In the genomic region with DNA sequence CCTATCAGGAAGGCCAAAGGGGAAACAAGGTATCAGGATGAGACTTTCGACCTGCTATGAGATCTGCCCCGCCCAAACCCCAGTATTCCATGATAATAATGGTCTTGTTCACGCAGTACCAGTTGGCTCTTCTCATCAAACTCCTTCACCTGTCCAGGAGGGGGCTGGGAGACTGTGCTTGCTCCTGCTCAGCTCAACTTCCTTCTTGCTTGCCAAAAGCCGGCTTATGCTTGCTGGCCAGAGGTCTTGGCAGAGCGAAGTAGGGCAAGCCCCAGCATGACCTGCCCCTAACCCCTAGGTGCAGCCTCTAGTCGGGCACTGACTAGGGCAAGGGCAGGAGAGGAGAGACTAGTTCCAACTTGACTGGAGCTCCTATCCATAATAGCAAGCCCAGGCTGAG, we compare ENCODE assay signal across 12 mouse cellular contexts.
DNase-seq lines count a peak whose midpoint lies in the region; TF ChIP-seq lines count a peak whose summit lies in the region.
"Had no signal": no experiment of that assay in that cellular context is flagged by ENCODE, and none has a peak within 500 bp of the region (broad histone marks: within the 10 kb centered on the region; RNA-seq: fewer than 3 reads in every experiment).

No protein-coding gene starts in this region.

- whole genome bisulfite sequencing in heart, embryonic 10.5 days, result 85% methylated on average over 6 of the region's 6 CpGs
- WGBS in olfactory bulb, adult 2 months, result 82% methylated on average over 6 of the region's 6 CpGs

- no peaks in the 10 kb centered on the region for H3K27me3 ChIP-seq in heart, embryonic 10.5 days (ENCODE audit: insufficient read depth, poor library complexity, severe bottlenecking)
- H3K27me3 ChIP-seq: limb, embryonic 12.5 days; Patski had no signal

- no peaks in the 10 kb centered on the region for H3K36me3 ChIP-seq in heart, embryonic 10.5 days
- H3K36me3 ChIP-seq: limb, embryonic 12.5 days had no signal

- H3K9me3 ChIP-seq in heart, embryonic 10.5 days, result no peaks in the 10 kb centered on the region
- H3K9me3 ChIP-seq: limb, embryonic 12.5 days had no signal

- no peak overlapping the region for H3K4me3 ChIP-seq in heart, embryonic 10.5 days
- H3K4me3 ChIP-seq in olfactory bulb, adult 2 months (ENCODE audit: insufficient read depth, low read depth, low read length), result no peak overlapping the region
- H3K4me3 ChIP-seq: limb, embryonic 12.5 days had no signal

- peaks cover 62% of the 10 kb centered on the region for H3K4me1 ChIP-seq in heart, embryonic 10.5 days
- H3K4me1 ChIP-seq in olfactory bulb, adult 2 months (ENCODE audit: control insufficient read depth, insufficient read depth, low read length), result peaks cover 27% of the 10 kb centered on the region

- TF ChIP-seq POLR2A in olfactory bulb, adult 2 months (IDR thresholded peaks at IDR 0.05; ENCODE audit: insufficient read depth, low read depth, low read length), result no peak

- peak overlapping the region; percentile 88 for H3K27ac ChIP-seq in heart, embryonic 10.5 days
- H3K27ac ChIP-seq in olfactory bulb, adult 2 months (ENCODE audit: insufficient read depth, low read depth, low read length), result peak overlapping the region; percentile 98
- H3K27ac ChIP-seq: limb, embryonic 12.5 days had no signal

- TF ChIP-seq CTCF in olfactory bulb, adult 2 months (IDR thresholded peaks at IDR 0.05; ENCODE audit: insufficient read depth, low read depth, low read length), result no peak

- peak; percentile 54 for DNase-seq in adrenal gland, postnatal 10 days
- no peak for DNase-seq in adrenal gland, adult 18-20 months (ENCODE audit: low spot score in 2 of 2)
- no peak for DNase-seq in heart, embryonic 10.5 days (ENCODE audit: low spot score)
- DNase-seq in heart, adult 8-10 months (ENCODE audit: low spot score), result no peak
- DNase-seq in testis, postnatal 14 days (ENCODE audit: low spot score), result peak; percentile 21
- no peak for DNase-seq in testis, postnatal 10 days (ENCODE audit: low spot score)
- DNase-seq in layer of hippocampus, adult 11-12 months (ENCODE audit: low spot score), result no peak
- DNase-seq: lung, postnatal 4 days; midbrain, embryonic 14.5 days had no signal

Comparison
In these comparisons a context has a peak if more than half of its experiments do, and no peak if none do; other contexts are left out.
1. DNase-seq: peak in adrenal gland, postnatal 10 days (single experiment) and testis, postnatal 14 days (single experiment); none in adrenal gland, adult 18-20 months (0 of 2), heart, embryonic 10.5 days (single experiment), heart, adult 8-10 months (single experiment), testis, postnatal 10 days (single experiment) and layer of hippocampus, adult 11-12 months (single experiment).